Mouse (Mus musculus): ENCODE data around the gene Nos1. TPM values are rescaled to one million over a fixed set of nuclear protein-coding genes. Genes with fewer than 3 reads are reported as not detected.
A peak's percentile ranks its signal among the peaks of the same experiment; 100 is the strongest.

Nos1 gene
- polyA plus RNA-seq, 1 experiment, result 0.06 TPM

GRCm38 (mm10) chr5:117888946-117889345, 108.1 kb downstream of the Nos1 start:
- no peak for TF ChIP-seq FLI1 (IDR thresholded peaks at IDR 0.05; ENCODE audit: low read length)
- TF ChIP-seq GATA1 (IDR thresholded peaks at IDR 0.05; ENCODE audit: borderline replicate concordance, low read length), result no peak
- Histone ChIP-seq H3K9me3 (peaks cover 5% of the 10 kb centered on the region; the same call in 1 of the 2 replicates), H3K4me1 (no peaks in the 10 kb centered on the region), H3K4me3 (replicated peaks) (no peak overlapping the region), H3K36me3 (replicated peaks; ENCODE audit: low read length) (no peaks in the 10 kb centered on the region), H3K27me3 (replicated peaks) (peaks cover 6% of the 10 kb centered on the region)

GRCm38 (mm10) chr5:117889571-117889970, 108.7 kb downstream of the Nos1 start:
- H3K4me3 ChIP-seq (replicated peaks), result peak overlapping the region; percentile 18
- H3K4me1 ChIP-seq, result no peaks in the 10 kb centered on the region
- peaks cover 7% of the 10 kb centered on the region for H3K27me3 ChIP-seq (replicated peaks)
- H3K9me3 ChIP-seq, result peaks cover 5% of the 10 kb centered on the region; the same call in 1 of the 2 replicates
- H3K36me3 ChIP-seq (replicated peaks; ENCODE audit: low read length), result no peaks in the 10 kb centered on the region
- no peak for TF ChIP-seq GATA1 (IDR thresholded peaks at IDR 0.05; ENCODE audit: borderline replicate concordance, low read length)
- no peak for TF ChIP-seq FLI1 (IDR thresholded peaks at IDR 0.05; ENCODE audit: low read length)

GRCm38 (mm10) chr5:117890871-117891270, 110.0 kb downstream of the Nos1 start:
- Histone ChIP-seq H3K36me3 (replicated peaks; ENCODE audit: low read length) (no peaks in the 10 kb centered on the region), H3K4me1 (no peaks in the 10 kb centered on the region), H3K9me3 (peaks cover 5% of the 10 kb centered on the region; the same call in 1 of the 2 replicates), H3K27me3 (replicated peaks) (peaks cover 7% of the 10 kb centered on the region), H3K4me3 (replicated peaks) (no peak overlapping the region)
- no peak for TF ChIP-seq GATA1 (IDR thresholded peaks at IDR 0.05; ENCODE audit: borderline replicate concordance, low read length)
- no peak for TF ChIP-seq FLI1 (IDR thresholded peaks at IDR 0.05; ENCODE audit: low read length)

GRCm38 (mm10) chr5:117891545-117891944, 110.7 kb downstream of the Nos1 start:
- peaks cover 5% of the 10 kb centered on the region; the same call in 1 of the 2 replicates for H3K9me3 ChIP-seq

GRCm38 (mm10) chr5:117894050-117894449, 113.2 kb downstream of the Nos1 start:
- Histone ChIP-seq H3K9me3 (peaks cover 5% of the 10 kb centered on the region; the same call in 1 of the 2 replicates), H3K4me3 (replicated peaks) (no peak overlapping the region), H3K27me3 (replicated peaks) (peaks cover 27% of the 10 kb centered on the region), H3K36me3 (replicated peaks; ENCODE audit: low read length) (no peaks in the 10 kb centered on the region), H3K4me1 (peaks cover 14% of the 10 kb centered on the region)
- TF ChIP-seq GATA1 (IDR thresholded peaks at IDR 0.05; ENCODE audit: borderline replicate concordance, low read length) (no peak), FLI1 (IDR thresholded peaks at IDR 0.05; ENCODE audit: low read length) (no peak)

More at GRCm38 (mm10) chr5:117891545-117891944, 110.7 kb downstream of the Nos1 start:
- TF ChIP-seq GATA1 (IDR thresholded peaks at IDR 0.05; ENCODE audit: borderline replicate concordance, low read length) (no peak), FLI1 (IDR thresholded peaks at IDR 0.05; ENCODE audit: low read length) (no peak)
- no peaks in the 10 kb centered on the region for H3K36me3 ChIP-seq (replicated peaks; ENCODE audit: low read length)
- H3K27me3 ChIP-seq (replicated peaks), result peaks cover 9% of the 10 kb centered on the region
- H3K4me1 ChIP-seq, result no peaks in the 10 kb centered on the region
- H3K4me3 ChIP-seq (replicated peaks), result no peak overlapping the region

GRCm38 (mm10) chr5:117898055-117898806, 117.4 kb downstream of the Nos1 start:
- Histone ChIP-seq H3K4me1 (peaks cover 14% of the 10 kb centered on the region), H3K27me3 (replicated peaks) (peaks cover 40% of the 10 kb centered on the region), H3K9me3 (0 out of 2 replicates have a peak, but pooled peaks cover 3% of the 10 kb centered on the region), H3K4me3 (replicated peaks) (no peak overlapping the region), H3K36me3 (replicated peaks; ENCODE audit: low read length) (no peaks in the 10 kb centered on the region)
- no peak for TF ChIP-seq GATA1 (IDR thresholded peaks at IDR 0.05; ENCODE audit: borderline replicate concordance, low read length)
- TF ChIP-seq FLI1 (IDR thresholded peaks at IDR 0.05; ENCODE audit: low read length), result no peak

- H3K27me3 ChIP-seq (replicated peaks), result peaks cover 38% of the 10 kb centered on the region
- H3K4me3 ChIP-seq (replicated peaks), result no peak overlapping the region
- TF ChIP-seq FLI1 (IDR thresholded peaks at IDR 0.05; ENCODE audit: low read length), result no peak
- no peak for TF ChIP-seq GATA1 (IDR thresholded peaks at IDR 0.05; ENCODE audit: borderline replicate concordance, low read length)
- H3K4me1 ChIP-seq, result peaks cover 14% of the 10 kb centered on the region
- no peaks in the 10 kb centered on the region for H3K36me3 ChIP-seq (replicated peaks; ENCODE audit: low read length)
- 0 out of 2 replicates have a peak, but pooled peaks cover 3% of the 10 kb centered on the region for H3K9me3 ChIP-seq
These were observed 118.5 kb downstream of the Nos1 start for GRCm38 (mm10) chr5:117899361-117899760.

GRCm38 (mm10) chr5:117900921-117901705, 120.3 kb downstream of the Nos1 start:
- Histone ChIP-seq H3K4me3 (replicated peaks) (no peak overlapping the region), H3K9me3 (0 out of 2 replicates have a peak, but pooled peaks cover 3% of the 10 kb centered on the region), H3K36me3 (replicated peaks; ENCODE audit: low read length) (no peaks in the 10 kb centered on the region), H3K27me3 (replicated peaks) (peaks cover 44% of the 10 kb centered on the region), H3K4me1 (peaks cover 14% of the 10 kb centered on the region)
- TF ChIP-seq FLI1 (IDR thresholded peaks at IDR 0.05; ENCODE audit: low read length) (no peak), GATA1 (IDR thresholded peaks at IDR 0.05; ENCODE audit: borderline replicate concordance, low read length) (no peak)

- TF ChIP-seq FLI1 (IDR thresholded peaks at IDR 0.05; ENCODE audit: low read length), result no peak
- TF ChIP-seq GATA1 (IDR thresholded peaks at IDR 0.05; ENCODE audit: borderline replicate concordance, low read length), result no peak
- peaks cover 3% of the 10 kb centered on the region for H3K4me1 ChIP-seq
These were observed 122.7 kb downstream of the Nos1 start for GRCm38 (mm10) chr5:117903534-117903933.

More at GRCm38 (mm10) chr5:117903534-117903933, 122.7 kb downstream of the Nos1 start:
- H3K9me3 ChIP-seq, result 0 out of 2 replicates have a peak, but pooled peaks cover 3% of the 10 kb centered on the region
- H3K27me3 ChIP-seq (replicated peaks), result peaks cover 30% of the 10 kb centered on the region
- H3K4me3 ChIP-seq (replicated peaks), result no peak overlapping the region
- no peaks in the 10 kb centered on the region for H3K36me3 ChIP-seq (replicated peaks; ENCODE audit: low read length)

Data from megakaryocyte, embryonic 14.5 days (primary cell).